Mouse (Mus musculus) frontal cortex, adult 2 months (tissue): ENCODE data around the gene Kcnab1. TPM values are rescaled to one million over a fixed set of nuclear protein-coding genes. Genes with fewer than 3 reads are reported as not detected.
A peak's percentile ranks its signal among the peaks of the same experiment; 100 is the strongest.

Source experiments
- DNase-seq, 2 experiments: peaks; one replicate each; pipeline ENCODE4 v3.0.0; 2022; ENCODE audit warnings: low spot score in 1 of 2; ENCODE audit errors: extremely low spot score in 1 of 2
- polyA plus RNA-seq: library from polyadenylated mRNA; depleted of rRNA; stranded (reverse); fragments of >200 nt; gene quantifications from 2 replicates; pipeline ENCODE4 v1.2.3, GENCODE M21; 2012

Kcnab1 gene
- polyA plus RNA-seq, 1 experiment = 24.5 TPM

DNA sequence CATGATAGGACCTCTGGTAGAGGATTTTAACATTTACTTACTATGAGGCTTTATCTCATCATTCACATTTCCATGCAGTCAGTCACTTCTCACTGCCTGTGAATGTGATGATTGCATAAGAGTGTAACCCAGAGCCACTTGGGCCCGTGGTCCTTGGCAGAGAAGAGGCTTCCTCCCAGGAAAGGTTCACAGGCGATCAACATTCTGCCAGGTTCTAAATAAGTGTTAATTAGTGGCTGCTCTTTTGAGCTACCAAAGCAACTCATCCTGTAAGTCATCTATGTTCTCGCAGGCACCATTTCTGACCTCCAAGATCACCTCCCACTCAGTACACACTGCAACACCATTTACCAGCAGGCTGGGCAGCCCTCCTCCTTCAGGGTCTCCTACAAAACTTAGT lies 192.3 kb downstream of the Kcnab1 start:
- DNase-seq = no peak

DNA sequence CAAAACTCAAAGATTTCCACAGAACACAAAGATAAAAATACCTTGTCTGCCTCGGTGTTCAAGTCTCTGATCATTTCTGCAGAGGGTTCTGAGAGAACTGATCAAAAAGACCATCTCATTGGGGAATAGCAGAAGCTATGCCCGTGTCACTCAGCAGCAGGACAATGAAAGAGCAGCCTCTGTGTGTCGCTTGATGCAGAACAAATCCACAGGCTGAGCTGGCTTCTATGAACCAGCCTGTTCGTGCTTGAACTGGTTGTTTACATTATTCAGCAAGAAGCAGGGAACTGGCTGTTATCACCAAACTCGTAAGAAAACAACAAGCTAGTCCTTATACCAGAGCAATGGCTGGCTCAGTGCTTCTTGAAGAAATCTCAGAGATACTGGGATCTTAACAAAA lies 193.4 kb downstream of the Kcnab1 start:
- peak in 1 of 2 experiments; percentile 16 for DNase-seq

DNA sequence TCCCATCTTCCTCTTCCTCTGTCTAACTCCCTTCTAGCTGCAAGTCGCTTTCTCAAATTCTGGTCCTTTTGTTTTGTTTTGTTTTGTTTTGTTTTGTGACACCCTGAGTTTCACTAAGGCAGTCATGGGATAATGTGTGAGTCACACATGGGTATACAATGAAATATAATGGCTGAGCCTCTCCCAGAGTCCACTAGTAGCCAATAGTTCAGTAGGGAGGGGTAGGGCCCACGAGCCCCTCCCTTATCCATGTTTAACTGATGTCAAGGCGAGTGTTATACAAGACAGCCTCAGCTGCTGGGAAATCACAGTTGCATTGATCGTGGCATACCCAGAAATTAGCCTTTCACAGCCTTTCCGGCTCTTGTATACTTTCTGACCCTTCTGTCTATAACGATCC lies 206.7 kb downstream of the Kcnab1 start:
- DNase-seq = no peak

DNA sequence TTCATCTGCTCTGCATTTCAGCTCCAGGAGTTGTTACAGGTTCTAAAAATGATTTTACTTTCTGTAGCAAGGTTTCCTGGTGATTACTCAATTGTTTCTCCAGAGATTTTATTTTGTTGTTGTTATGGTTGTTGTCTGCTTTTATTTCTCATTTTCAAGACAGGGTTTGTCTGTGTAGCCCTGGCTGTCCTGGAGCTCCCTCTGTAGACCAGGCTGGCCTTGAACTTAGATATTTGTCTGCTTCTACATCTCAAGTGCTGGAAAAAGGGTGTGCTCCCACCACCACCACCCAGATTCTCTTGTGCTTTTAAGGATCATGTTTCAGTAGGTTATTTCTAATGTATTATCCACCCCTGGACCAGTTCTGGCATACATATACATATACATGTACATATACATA lies 207.6 kb downstream of the Kcnab1 start:
- no peak for DNase-seq

DNA sequence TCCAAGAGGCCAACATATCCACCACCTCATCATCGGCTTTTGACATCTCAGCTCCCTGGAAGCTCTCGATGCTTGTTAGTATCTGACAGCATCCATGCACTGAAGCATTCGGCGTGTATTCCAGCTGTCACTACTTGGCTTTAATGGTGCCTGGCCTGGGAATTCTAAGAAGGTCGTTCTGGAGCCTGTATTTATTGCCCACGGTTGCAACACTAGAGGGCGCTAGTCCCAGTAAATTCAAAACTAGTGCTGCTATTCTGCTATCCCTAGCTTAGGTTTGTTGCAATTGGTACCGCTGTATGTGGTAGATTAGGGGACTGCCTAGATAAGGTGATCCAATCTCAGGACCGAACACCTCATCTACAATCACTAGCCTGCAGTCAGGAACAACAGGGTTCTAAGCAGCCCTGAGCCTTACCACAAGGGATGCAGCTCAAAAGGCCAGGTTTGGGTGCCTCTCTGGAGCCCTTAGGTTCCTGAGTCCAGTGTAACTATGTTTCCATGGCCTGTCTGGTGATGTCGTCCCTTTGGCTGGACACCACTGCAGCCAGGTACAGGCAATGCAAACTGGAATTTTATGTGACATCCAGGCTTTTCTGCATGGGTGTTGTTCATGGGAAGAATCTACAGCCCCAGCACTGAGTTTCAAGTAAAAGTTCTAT lies 208.8 kb downstream of the Kcnab1 start:
- DNase-seq = peak in 1 of 2 experiments; percentile 46

DNA sequence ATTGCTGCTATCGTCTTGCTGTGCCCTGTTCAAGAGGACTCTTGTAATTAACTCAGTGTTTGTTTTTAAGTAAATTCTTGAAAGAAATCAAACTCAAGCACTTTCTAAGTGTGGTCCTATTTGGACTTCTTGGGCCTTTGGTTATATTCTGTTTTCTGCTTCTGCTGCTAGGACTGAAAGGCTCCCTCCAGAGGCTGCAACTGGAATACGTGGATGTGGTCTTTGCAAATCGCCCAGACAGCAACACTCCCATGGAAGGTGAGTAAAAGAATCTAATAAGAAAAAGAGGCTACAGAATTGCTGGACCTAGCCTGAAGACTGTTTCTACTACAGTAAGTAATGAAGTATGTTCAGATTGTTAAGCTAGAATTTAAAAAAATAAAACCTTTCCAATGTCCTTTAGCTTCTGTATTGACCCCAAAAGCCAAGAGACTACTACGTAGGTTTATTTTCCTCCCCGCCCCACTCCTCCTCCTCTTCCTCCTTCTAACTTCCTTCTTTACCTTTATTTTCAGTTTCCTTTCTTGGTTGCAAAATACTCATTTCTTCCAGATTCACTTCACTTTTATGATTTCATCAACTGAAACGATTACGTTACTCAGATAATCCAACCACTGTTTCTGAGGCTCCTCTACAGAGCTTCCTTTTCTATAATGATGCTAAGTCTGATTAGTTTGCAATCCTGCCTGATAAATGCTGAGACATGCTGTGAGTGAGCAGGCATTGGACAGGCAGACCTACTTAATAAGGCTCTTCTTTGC lies 210.2 kb downstream of the Kcnab1 start:
- peak in 1 of 2 experiments; percentile 58 for DNase-seq

DNA sequence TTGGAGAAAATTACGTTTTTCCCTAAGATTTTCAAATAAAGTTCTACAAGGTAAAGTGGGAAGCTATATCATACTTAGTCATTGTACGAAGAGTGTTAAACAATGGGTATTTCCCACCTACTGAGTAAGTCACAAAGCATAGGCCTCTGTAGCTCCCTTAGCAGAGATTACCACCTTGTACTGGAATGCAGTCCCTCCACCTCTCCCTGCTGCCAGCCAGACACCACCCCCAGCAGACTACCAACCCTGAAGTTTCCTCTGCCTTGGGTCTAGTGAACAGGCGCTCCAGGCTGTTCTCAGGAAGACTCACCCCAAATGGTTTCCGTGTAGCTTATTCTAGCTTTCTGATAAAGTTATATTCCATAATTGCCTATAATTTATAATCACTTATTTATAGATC lies 211.8 kb downstream of the Kcnab1 start:
- DNase-seq = no peak

DNA sequence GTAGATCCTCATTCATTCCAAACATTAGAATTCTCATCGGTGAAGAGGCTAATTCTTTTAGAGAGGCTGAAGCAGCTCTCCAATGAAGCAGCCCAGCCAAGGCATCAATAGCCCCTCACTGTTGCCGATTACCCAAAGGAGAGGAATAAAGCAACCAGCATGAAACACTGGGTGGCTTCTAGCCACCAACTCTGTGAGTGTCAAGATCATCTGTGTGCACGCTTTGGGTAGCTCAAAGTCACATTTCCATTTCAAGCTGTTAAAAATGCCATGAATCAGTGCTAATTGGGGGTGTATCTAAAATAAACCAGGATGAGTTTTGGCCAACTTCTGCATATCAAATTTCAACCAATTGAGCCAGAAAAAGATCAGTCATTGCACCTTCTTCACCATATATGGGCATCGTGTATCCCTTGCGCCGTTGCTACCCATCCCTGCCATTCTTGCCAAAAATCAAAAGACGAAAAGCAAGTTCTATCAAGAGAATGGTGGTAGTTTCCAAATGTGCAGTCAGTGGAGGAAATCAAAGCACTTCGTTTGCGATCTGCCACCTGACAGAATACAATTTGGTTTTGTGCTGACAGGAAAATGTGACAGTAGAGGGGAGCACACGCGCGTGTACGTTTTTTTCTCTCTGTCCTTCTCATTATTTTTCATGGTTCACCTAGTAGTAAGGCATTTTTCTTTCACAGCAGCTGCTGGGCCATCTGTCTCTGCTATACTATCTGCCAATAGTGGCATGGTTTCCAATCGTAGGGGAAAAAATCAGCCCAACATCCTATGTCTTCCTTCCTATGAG lies 213.0 kb downstream of the Kcnab1 start:
- peak in 1 of 2 experiments; percentile 63 for DNase-seq

DNA sequence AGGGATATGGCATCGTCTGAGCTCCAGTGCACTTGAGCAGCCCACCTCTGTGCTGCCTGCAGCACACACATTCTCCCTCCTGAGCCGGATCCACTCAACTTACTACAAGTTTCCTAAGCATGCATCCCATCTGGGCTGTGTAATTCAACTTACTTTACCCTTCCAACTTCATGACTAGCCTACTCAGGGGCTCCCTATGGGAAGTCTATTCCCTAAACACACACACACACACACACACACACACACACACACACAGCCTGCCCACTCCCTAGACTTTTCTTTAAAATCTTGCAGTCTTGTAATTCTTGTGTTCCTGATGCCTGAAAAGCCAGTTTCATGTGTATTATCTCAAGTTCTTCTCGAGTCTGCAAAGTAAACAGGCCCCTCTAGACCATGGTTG lies 216.1 kb downstream of the Kcnab1 start:
- DNase-seq = no peak

DNA sequence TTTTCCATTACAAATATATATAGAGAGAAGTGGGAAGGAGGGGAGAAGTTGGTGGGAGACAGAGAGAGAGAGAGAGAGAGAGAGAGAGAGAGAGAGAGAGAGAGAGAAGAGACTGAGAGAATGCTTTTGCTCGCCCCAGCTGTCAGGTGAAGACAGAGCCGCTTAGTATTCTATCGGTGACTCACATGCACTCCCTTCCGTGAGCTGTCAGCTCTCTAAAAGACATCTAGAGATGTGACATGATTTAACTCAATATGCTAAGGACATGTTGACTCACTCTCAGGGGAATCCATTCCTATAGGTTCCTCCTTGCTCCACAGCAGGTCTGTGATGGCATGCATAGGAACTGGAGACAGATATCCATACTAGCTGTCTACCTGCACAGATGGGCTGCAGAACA lies 219.6 kb downstream of the Kcnab1 start:
- peak in 1 of 2 experiments; percentile 25 for DNase-seq

DNA sequence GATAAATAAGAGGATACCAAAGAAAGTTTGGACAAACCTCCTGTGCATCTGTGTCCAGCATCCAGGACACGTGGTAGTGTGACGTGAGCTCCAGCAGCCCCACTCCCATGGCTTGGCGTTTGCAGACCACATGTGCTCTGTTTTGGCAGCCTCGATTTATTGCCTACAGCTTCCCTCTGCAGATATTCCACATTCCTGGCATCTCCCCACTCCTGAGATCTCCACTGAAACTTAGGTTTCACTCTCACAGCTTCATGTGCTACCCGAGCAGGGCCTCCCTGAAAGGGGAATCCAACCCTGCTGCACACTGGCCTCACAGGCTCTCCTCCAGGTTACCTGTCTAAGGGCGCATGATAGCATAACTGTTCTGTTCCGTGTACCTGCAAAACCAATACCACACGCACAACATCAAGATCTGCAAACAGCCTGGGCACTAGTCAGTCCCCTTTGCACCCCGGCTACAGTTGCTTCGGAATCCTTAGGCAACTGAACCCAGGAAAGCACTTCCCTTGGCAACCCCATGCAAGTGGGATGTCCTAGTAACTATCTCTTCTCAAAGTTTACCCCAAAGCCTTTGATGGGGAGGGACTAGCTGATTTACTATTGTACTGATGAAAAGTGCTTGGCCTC lies 228.8 kb downstream of the Kcnab1 start:
- DNase-seq = no peak

DNA sequence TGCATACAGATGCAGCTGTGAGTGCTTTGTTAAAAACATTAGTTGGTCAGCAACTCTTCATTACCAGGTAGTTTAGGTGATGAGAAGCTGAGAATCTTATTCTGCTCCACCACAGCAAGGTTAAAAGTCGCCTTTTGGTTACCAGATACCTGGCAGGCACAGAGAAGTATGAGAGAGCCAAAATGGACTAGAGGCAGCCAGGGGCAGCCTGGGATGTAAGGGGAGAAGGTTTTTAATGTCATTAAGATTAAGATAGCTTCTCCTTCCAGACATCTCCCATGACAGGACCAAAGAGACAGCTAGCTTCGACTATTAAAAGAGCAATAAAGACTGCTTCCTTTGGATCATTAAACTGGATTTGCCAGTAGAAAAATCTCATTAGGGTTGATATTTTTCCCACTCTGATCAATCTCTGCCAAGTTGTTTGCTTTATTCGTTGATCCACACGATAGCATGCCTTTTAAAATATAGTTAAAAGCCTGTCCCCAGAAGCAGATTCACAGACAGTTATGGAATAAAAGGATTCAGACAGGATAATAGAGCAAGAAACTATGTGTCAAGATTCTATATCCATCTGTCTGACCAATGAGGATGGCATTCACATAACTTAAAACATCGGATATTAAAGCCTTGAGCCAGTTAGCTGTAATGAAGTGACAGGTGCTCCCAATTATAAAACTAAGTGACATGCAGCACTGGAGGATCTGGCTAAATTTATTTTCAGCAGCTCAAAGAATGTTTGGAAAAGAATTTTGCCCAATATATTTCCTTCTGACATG lies 231.2 kb downstream of the Kcnab1 start:
- no peak for DNase-seq

DNA sequence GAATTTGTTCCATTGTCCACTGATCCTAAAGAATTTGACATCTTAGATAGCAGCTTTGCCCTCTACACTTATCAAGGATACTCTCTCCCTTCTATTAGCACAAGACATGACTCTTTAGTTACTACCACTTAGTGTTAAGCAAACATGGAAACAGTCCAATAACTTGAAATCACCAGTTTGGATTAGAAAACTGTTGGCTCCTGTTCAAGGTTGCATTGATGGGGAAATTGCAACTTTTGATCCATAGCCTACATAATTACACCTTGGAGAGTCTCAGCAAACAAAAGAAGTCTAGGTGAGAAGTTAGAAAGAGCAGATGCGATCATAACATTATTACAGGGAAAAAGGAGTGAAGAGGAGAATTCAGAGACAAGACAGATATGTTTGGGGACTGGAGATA lies 237.0 kb downstream of the Kcnab1 start:
- no peak for DNase-seq

DNA sequence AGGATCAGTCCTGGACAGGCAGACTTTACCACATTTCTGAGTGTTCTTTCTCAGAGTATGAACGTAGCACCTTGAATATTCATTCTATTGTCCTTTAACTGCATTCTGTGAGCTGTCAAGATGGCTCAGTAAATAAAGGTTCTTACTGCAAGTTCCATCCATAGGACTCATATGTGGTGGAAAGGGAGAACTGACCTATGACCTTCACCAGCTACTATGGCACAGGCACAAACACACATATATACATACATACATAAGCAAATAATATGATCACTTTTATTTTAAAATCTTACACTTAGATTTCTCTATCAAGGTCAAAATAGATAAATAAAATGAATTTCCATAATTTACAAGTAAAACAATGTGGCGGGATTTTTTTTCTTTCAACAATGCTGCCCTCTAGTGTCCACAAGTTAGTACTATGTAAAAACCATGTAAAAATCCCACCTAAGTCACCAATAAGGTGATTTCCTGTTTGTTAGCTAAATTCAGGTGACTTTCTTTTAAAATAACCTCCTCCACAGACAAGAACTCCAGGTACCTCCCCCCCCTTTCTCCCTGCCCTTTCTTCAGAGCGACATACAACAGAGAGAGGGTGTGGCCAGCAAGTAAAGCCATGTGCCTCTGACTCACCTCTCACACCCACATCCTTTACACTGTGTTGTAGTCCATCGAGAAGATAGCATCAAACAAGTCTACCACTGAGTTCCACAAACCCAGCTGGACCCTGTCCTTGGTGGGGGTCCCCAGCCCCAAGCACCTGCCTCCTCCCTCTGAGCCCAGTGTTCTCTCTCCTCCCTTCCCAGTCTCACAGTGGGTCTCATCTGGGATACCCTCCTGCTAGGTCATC lies 243.3 kb downstream of the Kcnab1 start:
- peak in 1 of 2 experiments; percentile 61 for DNase-seq

DNA sequence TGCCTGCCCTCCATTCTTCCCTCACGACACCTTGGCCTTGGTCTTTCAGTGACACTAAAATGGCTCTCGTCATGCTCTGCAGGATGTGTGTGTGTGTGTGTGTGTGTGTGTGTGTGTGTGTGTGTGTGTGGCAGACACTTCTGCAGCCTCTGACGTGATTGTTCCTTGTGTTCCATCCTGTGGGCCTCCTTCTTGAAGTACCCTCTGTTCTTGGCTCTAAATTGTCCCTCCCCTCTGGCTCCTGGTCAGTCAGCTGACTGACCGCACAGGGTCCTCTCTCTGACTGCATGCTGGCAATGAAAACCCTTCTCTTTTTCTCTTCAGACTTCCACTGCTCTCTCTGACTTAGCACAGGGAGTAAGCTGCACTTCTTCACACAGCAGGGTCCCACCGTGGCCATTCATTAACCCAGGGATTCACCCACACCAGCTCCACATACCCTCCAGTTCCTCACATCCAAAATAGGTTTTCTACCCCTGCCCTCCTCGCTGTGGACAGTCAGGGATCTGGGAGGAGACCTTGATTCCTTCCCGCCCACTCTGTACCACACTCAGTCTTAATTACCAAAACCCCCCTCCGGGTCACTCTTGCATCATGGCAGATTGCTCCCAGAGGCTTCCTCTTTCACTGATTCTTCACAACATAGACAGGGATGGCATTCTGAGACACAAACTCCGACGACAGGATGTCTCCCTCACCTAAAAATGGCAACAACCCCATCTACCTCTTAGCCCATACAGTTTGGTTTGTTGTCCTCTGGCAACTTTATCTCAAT lies 244.3 kb downstream of the Kcnab1 start:
- DNase-seq = no peak

DNA sequence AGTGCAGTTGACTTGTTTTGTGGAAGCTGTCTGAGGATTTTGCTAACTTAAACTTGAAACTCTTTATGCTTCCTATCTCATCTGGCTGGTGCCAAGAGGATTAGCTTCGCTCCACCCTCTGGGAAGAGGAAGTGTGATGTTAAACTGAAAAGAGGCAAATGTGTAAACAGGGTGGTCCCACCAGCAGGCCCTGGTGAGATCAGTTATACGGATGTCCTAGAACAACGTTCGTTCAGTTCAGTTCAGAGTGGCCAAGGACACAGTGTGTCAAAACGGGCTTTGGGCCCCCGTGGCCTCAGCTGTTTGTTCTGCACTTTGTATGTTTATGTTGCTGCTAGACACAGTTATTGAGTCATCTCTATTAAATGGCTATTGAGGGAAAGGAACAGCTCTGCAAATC lies 246.3 kb downstream of the Kcnab1 start:
- DNase-seq = no peak

DNA sequence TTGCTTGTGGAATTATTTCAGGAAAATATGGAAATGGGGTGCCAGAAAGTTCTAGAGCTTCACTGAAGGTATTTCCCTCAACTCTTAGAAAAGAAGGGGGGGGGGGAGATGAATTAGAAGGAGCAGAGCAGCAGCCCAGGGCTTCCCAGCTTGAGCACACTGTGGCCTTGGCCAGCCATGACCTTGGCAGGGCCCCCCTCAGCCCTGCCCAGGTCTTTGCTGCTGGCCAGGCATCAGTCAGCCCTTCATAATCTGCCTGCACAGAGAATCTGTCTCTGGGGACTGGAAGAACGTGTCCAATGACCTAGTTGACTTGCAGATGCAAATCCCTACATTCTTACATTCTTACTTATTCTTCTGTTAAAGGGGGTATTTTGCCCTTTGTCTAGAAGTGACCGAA lies 249.1 kb downstream of the Kcnab1 start:
- DNase-seq = no peak

DNA sequence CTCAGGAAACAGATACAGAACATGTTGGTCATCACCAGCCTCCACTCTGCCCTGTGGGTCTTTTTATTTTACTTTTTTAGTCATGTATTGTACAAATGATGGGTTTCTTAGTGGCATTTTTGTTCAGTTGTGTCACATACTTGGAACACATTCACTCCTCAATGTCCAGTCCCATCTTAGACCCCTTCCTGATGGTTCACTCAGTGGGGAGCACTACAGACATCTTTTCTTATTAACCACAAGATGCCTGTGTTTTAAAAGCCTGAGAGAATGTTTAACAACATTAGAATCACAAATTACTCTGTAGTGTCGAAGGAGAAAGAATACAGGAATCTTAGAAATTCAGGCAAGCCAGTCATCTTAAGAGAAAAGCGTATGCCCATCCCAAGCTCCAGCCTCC lies 249.7 kb downstream of the Kcnab1 start:
- no peak for DNase-seq
